Mouse (Mus musculus): ENCODE results near the gene Svop.

Gene Svop

GRCm38 (mm10) chr5:114091057-114091807 is at the start of gene Svop:
Gene Svop, minus strand, starts transcription at chr5:114091570.
- peak; percentile 56 for DNase-seq (ENCODE audit: low spot score)

DNA sequence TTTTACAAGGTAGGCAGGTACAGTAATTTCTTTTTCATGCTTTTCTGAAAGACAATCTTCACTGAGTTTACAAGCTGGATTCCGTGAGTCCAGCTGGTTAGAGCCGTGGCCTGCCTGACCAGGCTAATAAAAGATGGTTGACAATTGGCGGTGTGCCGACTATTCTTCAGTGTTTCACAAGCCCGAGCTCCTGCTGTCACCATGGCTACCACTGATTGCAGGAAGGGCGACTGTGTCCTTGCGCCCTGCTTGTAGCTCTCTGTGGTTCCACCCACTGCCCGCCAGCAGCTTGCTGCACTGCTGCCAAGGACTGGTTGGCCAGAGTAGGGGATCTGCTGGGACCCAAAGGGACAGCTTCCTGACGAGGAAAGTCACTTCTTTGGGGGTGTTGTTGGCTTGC is 47.8 kb upstream of the Svop start:
- peak; percentile 58 for DNase-seq (ENCODE audit: low spot score)

DNA sequence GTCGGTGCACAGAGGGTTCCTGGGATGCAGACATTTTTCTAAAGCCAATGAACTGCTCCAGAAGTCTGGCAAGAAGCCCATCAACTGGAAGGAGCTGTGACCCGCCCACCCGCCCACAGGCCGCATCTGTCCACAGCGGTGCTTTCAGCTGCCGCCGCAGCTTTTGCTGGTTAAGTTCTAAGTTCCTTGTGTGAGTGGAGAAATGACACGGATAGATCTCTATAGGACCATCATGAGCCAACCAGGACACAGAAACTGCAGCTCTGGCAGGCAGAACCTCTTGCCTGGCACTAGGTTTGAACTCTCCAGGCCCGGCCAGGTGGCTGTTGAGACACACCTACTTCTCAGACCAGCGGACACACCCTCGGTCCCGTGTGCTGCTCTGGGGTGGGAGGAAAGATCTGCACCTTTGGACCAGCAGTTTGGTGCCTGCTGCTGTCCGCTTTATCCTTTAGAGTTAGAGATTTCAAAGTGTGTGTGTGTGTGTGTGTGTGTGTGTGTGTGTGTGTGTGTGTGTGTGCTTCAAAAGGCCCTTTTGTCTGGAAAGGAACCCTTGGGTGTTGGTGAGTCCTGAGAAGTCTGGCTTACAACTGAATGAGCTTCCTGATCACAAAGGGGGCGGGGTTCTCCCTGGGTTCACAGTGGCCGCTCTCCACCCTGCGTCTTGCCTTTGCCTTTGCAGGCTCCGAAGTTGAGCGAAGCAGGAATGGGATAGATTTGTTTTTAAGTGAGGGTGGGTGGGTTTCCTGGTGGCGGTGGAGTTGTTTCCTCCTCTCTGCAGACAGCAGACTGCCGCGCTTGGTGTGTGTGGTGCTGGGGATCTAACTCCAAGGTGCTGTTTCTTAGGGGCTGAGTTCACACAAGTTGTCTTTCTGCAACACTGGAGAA is 47.2 kb upstream of the Svop start:
- no peak for DNase-seq (ENCODE audit: low spot score)

GRCm38 (mm10) chr5:114137481-114138276 is 46.3 kb upstream of the Svop start:
- DNase-seq (ENCODE audit: low spot score), result no peak

DNA sequence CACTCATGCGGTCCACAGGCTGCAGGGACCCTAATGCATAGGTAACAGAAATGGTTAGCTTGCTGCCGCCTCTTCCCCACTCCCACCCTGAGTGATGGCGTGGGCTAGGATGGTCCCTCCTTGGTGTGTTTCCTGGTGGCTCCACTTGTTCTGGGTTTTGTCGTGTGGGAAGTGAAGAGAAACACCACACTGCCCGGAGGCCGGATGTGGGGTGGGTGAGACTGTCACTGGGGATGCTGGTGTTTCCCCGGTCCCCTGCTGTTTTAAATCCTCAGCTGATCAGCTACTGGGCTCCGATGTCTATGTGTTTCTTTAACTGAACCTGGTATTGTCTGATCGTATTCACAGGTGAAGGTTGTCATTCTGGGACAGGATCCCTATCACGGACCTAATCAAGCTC is 44.1 kb upstream of the Svop start:
- DNase-seq (ENCODE audit: low spot score), result no peak

DNA sequence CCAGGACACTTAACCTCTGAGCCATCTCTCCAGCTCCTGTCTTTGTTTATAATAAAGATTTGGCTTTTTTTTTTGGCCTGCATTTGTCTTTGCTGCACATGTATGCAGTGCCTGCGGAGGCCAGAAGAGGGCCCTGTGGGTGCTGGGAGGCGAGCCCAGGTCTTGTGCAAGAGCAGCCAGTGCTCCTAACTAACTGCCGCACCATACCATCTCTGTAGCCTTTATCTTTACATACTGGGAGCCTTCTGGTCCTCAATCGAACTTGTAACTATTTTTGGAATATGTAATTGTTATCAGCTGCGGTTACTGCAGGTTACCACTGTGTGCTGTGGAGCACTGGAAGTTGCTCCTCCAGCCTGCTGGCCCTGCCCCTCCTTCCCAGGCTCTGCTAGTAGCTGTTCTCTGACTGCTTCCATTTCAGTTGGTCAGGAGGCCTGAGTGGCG is 42.7 kb upstream of the Svop start:
- DNase-seq (ENCODE audit: low spot score), result no peak

- DNase-seq (ENCODE audit: low spot score), result no peak
Measured at GRCm38 (mm10) chr5:114132841-114133240, 41.5 kb upstream of the Svop start.

DNA sequence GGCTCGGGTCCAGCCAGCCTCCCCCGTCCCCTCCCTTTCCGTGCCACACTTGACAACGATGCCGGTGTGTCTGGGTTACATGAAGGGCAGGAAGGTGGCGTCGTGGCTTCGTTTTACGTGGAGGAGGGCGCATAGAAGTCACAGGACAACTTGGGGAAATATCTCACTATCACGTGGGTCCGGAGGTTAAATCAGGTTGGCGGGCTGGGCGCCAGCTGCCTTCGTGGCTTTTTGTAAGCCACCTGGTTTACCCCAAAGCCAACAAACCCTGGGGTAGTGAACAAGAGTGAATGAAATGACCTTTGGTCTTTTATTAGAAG is 40.1 kb upstream of the Svop start:
- DNase-seq (ENCODE audit: low spot score), result no peak

GRCm38 (mm10) chr5:114130698-114131520 is 39.5 kb upstream of the Svop start:
- peak; percentile 86 for DNase-seq (ENCODE audit: low spot score)

- no peak for DNase-seq (ENCODE audit: low spot score)
Measured at GRCm38 (mm10) chr5:114130211-114130605, 38.8 kb upstream of the Svop start, which contains the start of gene Ung. Gene Ung, plus strand, starts transcription at chr5:114130386.

GRCm38 (mm10) chr5:114129550-114130210 is 38.3 kb upstream of the Svop start:
- DNase-seq (ENCODE audit: low spot score), result no peak

DNA sequence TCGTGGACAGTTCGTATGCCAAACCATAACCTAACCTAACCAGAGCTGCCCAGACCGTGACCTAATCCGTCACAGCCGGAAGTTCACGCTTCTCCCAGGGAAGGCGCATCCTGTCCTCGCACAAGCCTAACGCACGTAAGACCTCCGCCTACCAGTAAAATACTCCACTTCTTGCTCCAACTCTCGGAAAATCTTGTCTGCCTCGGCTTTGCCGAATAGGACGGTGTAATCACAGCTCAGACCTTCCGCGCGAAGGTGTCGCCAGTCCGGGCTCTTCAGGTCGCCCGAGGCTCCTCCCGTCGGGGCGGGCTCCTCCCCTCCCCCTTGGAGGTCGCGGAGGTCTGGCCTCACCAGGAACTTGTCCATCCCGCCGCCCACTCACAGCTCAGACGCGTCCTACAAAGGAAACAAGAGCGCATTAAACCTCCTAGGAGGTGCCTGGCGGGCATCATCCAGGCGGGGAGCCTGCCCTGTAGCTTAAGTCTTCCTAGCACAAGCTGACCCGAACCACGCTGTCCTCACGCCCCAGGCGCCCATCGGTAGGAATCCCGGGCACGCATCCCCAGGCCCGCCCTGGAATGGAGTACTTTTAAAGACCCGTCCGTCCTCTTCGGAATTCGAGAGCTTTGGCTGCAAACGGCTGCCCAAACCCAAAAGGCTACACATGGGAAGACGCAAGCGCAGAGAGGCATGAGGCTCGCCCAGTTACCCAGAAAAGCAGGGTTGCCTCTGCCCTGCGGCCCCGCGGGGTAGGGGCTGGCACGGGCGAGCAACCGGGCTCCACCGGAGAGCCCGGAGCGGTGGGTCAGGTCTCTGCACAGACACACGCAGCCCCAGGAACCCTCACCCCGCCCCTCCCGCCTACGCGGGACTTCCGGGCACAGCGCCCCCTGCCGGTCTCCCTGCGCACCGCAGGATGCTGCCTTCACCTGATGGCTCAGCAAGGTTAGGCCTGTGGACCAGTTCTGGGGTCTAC is 36.3 kb upstream of the Svop start, which contains the start of gene Alkbh2:
Alkbh2 (minus strand) TSS at position 845 of the 976 bp plus-strand sequence.
- DNase-seq (ENCODE audit: low spot score), result peak; percentile 55

- DNase-seq (ENCODE audit: low spot score), result no peak
Measured at GRCm38 (mm10) chr5:114126499-114127244, 35.3 kb upstream of the Svop start.

- DNase-seq (ENCODE audit: low spot score), result no peak
Measured at GRCm38 (mm10) chr5:114126008-114126407, 34.6 kb upstream of the Svop start.

DNA sequence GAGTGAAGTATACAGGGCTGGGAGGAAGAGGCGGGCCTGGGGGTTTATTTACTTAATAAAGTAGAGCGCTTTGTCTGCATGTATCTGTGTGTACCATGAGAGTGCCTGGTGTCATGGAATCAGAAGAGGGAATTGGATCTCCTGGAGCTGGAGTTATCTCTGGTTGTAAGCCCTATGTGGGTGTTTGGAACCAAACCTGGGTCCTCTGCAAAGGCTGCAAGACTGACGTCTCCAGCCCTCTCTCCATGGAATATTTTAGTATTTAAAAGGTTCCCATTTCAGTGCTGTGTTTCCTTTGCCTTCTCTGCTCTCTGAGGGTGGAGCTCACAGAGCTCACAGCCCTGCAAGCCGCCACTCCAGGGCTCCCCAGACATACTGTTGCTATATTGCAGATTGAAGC is 28.4 kb upstream of the Svop start:
- DNase-seq (ENCODE audit: low spot score), result no peak

GRCm38 (mm10) chr5:114116586-114116985 is 25.2 kb upstream of the Svop start:
- no peak for DNase-seq (ENCODE audit: low spot score)

DNA sequence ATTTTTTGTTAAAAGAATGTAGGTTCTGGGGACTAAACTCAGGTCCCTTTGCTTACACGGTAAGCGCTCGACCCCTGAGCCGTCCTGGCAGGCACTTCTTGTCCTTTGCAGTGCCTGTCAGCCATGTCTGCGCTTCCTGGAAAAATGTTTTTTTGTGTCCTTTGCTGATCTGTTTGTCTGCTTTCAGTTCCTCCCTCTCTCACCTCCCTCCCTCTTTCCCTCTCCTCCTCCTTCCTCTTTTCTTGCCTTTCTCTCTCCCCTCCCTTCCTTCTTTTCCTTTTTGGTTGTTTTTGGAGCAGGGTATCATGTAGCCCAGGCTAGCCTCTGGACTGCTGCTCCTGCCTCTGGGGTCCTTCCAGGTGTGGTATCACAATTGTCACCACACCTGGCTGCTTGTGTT is 23.7 kb upstream of the Svop start:
- no peak for DNase-seq (ENCODE audit: low spot score)

GRCm38 (mm10) chr5:114113334-114113733 is 22.0 kb upstream of the Svop start:
- no peak for DNase-seq (ENCODE audit: low spot score)

- no peak for DNase-seq (ENCODE audit: low spot score)
Measured at GRCm38 (mm10) chr5:114106391-114106935, 15.1 kb upstream of the Svop start.
